Mouse (Mus musculus): ENCODE results near the gene Morn1.

DNA sequence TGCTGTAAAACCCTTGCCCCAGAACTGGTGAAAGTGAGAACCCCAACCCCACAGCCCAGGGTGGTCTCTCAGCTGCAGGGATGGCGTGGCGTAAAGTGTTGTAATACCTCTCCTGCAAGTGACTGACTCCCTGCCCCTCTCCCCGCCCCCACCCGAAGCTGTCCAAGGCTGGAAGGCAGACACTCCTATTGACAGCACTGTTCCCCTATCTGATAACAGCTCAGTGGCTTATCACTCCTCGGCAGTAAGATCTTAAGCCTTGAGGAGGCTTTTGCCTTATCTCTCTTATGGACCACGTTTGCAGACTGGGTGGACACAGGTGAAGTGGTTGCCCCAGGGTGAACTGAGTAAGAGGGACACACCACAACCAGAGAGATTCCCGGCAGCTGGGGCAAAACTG, 38.9 kb downstream of the Morn1 start:
- TF ChIP-seq POLR2A (IDR thresholded peaks at IDR 0.05; ENCODE audit: control insufficient read depth, low read depth, low read length) (no peak), CTCF (IDR thresholded peaks at IDR 0.05; ENCODE audit: control insufficient read depth, insufficient read depth, insufficient replicate concordance, low read depth, low read length) (no peak)
